Mouse (Mus musculus): ENCODE measurements around the gene Rab33b. TPM values are rescaled to one million over a fixed set of nuclear protein-coding genes. Genes with fewer than 3 reads are reported as not detected.

The Rab33b gene
- polyA plus RNA-seq, 1 experiment: 3.7 TPM

DNA sequence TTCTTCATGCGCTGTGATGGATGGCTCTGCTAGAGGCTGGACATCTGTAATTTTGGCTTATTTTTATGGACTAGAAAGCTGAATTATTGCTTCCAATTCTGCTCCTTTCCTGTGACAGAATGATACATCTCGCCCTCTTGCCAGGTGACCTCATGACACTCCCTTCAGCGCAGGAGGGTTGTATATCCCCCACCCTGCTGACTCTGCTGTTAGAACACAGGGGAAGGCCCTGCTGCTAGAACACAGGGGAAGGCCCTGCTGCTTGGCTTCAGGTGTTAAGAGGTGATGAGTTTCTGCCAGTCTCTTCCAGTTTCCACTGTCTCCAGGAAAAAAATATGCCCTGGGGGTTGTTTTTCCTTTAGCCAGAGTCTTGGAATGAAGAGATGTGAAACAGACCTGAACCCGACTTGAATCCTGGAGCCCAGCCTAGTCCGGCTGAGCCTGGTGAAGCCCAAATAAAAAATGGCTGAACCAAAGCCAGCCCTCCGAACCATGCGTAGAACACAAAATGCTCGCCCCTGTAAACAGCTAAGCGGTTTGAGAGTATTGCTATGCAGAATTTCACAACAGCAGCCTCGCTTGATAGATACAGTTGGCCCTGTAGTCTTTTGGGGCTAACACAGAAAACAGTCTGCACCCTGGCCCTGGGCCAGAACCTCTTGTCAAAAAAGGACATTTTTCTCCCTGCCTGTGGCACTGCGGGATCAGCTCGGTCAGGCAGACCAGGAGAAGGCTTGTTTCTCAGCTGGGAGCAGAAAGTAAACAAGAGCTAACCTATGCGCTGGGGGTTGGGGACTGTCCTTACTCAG, 48.0 kb downstream of the Rab33b start:
- no peak for TF ChIP-seq CTCF (IDR thresholded peaks at IDR 0.05; ENCODE audit: control insufficient read depth, insufficient read depth, insufficient replicate concordance, low read depth, low read length)
- no peak for TF ChIP-seq POLR2A (IDR thresholded peaks at IDR 0.05; ENCODE audit: control insufficient read depth, low read depth, low read length)
- Histone ChIP-seq H3K4me1 (ENCODE audit: control insufficient read depth, insufficient read depth, low read length) (no peaks in the 10 kb centered on the region), H3K27me3 (ENCODE audit: control insufficient read depth, insufficient read depth, low read length) (no peaks in the 10 kb centered on the region), H3K4me3 (ENCODE audit: control insufficient read depth, low read depth, low read length) (no peak overlapping the region), H3K27ac (ENCODE audit: control insufficient read depth, insufficient read depth, low read depth, low read length) (peak overlapping the region; percentile 19), H3K36me3 (ENCODE audit: control insufficient read depth, insufficient read depth, low read length) (no peaks in the 10 kb centered on the region)

DNA sequence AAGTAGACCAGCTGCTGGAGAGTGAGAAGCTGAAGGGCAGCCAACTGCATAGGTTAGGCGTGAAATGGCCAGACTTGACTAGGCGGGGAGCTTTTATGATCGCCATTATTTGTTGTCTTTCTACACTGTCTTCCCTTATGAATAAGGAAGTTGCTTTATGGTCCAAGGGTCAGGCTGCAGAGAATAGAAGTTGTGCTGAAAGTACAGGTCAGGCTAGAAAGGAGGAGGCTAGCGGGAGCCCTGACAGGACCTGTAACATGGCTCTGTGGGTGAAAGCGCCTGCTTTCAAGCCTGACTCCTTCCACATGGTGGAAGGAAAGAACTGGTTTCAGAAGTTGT, 48.5 kb downstream of the Rab33b start:
- no peaks in the 10 kb centered on the region for H3K36me3 ChIP-seq (ENCODE audit: control insufficient read depth, insufficient read depth, low read length)

DNA sequence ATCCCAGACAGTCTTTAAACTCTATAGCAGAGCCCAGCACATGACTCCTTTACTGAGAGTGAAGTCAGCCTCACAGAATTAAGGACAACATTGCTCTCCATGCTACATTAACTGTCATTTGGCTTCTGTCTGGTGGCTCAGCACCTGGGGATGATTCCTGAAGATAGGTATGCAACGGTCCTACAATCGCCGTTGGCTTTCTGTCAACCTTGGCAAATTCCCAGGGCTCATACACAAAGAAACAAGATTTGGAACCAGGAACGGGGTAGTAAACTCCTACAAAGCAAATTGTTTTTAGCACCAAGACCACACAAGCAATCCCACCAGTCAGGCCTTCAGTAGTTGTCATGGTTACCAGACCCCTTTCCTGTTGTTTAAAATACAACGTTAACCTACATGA, 49.9 kb downstream of the Rab33b start:
- TF ChIP-seq POLR2A (IDR thresholded peaks at IDR 0.05; ENCODE audit: control insufficient read depth, low read depth, low read length): no peak
- TF ChIP-seq CTCF (IDR thresholded peaks at IDR 0.05; ENCODE audit: control insufficient read depth, insufficient read depth, insufficient replicate concordance, low read depth, low read length): no peak
- H3K4me1 ChIP-seq (ENCODE audit: control insufficient read depth, insufficient read depth, low read length): no peaks in the 10 kb centered on the region

More for the DNA sequence above, 48.5 kb downstream of the Rab33b start:
- Histone ChIP-seq H3K4me1 (ENCODE audit: control insufficient read depth, insufficient read depth, low read length) (no peaks in the 10 kb centered on the region), H3K27me3 (ENCODE audit: control insufficient read depth, insufficient read depth, low read length) (no peaks in the 10 kb centered on the region), H3K4me3 (ENCODE audit: control insufficient read depth, low read depth, low read length) (no peak overlapping the region), H3K27ac (ENCODE audit: control insufficient read depth, insufficient read depth, low read depth, low read length) (no peak overlapping the region)
- no peak for TF ChIP-seq CTCF (IDR thresholded peaks at IDR 0.05; ENCODE audit: control insufficient read depth, insufficient read depth, insufficient replicate concordance, low read depth, low read length)
- no peak for TF ChIP-seq POLR2A (IDR thresholded peaks at IDR 0.05; ENCODE audit: control insufficient read depth, low read depth, low read length)

DNA sequence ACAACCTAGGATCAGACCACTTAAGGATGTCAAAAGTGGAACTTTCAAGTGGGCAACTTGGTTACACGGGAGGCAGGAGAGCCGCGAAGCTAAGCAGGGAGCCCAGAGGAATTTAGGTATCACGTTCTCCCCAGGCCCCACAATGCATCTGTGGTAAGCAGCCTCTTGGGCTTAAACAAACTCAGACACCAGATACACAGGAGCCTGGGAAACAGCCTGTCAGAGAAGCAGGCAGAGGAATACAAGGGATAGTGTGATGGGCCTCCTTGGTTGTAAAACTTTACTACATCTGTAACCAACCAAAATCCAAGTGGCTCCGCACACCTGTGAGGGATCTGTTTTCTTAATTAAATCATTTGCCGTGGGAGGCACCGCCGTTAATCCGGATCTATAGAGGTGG, 50.3 kb downstream of the Rab33b start:
- Histone ChIP-seq H3K4me3 (ENCODE audit: control insufficient read depth, low read depth, low read length) (no peak overlapping the region), H3K27ac (ENCODE audit: control insufficient read depth, insufficient read depth, low read depth, low read length) (no peak overlapping the region), H3K4me1 (ENCODE audit: control insufficient read depth, insufficient read depth, low read length) (no peaks in the 10 kb centered on the region), H3K36me3 (ENCODE audit: control insufficient read depth, insufficient read depth, low read length) (no peaks in the 10 kb centered on the region), H3K27me3 (ENCODE audit: control insufficient read depth, insufficient read depth, low read length) (no peaks in the 10 kb centered on the region)
- TF ChIP-seq CTCF (IDR thresholded peaks at IDR 0.05; ENCODE audit: control insufficient read depth, insufficient read depth, insufficient replicate concordance, low read depth, low read length) (no peak), POLR2A (IDR thresholded peaks at IDR 0.05; ENCODE audit: control insufficient read depth, low read depth, low read length) (no peak)

More for the DNA sequence above, 49.9 kb downstream of the Rab33b start:
- no peak overlapping the region for H3K4me3 ChIP-seq (ENCODE audit: control insufficient read depth, low read depth, low read length)
- no peaks in the 10 kb centered on the region for H3K36me3 ChIP-seq (ENCODE audit: control insufficient read depth, insufficient read depth, low read length)
- no peaks in the 10 kb centered on the region for H3K27me3 ChIP-seq (ENCODE audit: control insufficient read depth, insufficient read depth, low read length)
- no peak overlapping the region for H3K27ac ChIP-seq (ENCODE audit: control insufficient read depth, insufficient read depth, low read depth, low read length)

DNA sequence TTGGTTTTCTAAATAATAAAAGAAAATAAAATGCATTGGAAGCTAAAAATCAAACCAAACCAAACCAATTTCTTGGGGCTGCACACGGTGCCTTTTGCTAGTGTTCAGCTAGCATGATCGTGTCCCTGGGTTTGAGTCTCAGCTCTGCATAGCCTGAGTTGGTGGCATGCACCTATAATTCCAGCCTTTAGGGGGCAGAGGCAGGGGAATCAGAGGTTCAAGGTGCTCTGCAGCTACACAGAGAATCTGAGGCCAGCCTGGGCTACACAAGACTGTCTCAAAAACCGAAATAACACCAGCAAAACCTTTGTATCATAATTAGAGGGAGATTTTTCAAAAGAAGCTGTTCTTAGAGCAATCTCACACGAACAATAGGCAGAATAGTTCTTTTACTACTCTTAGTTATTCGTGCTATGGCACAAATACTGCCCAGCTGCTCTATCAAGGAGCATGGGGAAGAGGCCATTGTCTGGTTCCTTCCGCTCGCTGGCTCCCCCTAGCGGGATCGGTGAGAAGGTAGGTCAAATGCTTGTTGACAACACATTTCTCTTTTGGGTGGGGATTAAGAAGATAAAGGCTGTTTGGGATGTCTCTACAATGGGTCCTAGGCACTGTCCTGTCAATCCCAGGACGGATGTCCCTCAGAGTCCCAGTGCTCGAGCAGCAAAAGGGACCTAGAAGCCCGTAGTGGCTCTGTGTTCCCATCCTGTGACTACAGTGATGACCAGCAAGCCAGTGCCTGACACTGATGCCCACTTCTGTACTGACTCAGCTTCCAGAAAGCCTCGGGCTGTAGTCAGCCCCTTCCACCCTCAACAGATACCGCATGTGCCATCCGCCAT, 56.1 kb downstream of the Rab33b start:
- Histone ChIP-seq H3K27ac (ENCODE audit: control insufficient read depth, insufficient read depth, low read depth, low read length) (no peak overlapping the region), H3K27me3 (ENCODE audit: control insufficient read depth, insufficient read depth, low read length) (no peaks in the 10 kb centered on the region), H3K4me3 (ENCODE audit: control insufficient read depth, low read depth, low read length) (no peak overlapping the region), H3K4me1 (ENCODE audit: control insufficient read depth, insufficient read depth, low read length) (no peaks in the 10 kb centered on the region), H3K36me3 (ENCODE audit: control insufficient read depth, insufficient read depth, low read length) (no peaks in the 10 kb centered on the region)
- TF ChIP-seq POLR2A (IDR thresholded peaks at IDR 0.05; ENCODE audit: control insufficient read depth, low read depth, low read length) (no peak), CTCF (IDR thresholded peaks at IDR 0.05; ENCODE audit: control insufficient read depth, insufficient read depth, insufficient replicate concordance, low read depth, low read length) (peak; percentile 67; the same call in 1 of the 2 replicates)

DNA sequence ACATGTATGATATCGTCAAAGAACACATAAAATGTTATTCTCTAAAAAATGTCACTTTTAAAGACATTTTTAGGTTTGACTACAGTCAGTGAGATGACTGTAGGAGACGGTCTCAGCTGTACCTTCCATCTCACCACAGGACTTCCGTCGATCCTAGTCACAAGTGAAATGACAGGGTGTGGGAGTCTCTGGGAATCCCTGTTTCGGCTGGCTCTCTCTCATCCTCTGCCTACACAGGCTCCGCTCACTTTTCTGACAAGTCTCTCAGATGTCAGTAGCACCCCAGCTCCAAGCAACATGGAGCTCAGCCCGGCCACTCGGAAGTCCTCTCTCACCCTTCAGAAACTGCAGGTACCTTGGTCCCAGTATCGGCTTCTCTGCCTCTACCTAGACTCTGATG, 56.9 kb downstream of the Rab33b start:
- Histone ChIP-seq H3K36me3 (ENCODE audit: control insufficient read depth, insufficient read depth, low read length) (no peaks in the 10 kb centered on the region), H3K27ac (ENCODE audit: control insufficient read depth, insufficient read depth, low read depth, low read length) (no peak overlapping the region), H3K4me1 (ENCODE audit: control insufficient read depth, insufficient read depth, low read length) (no peaks in the 10 kb centered on the region), H3K27me3 (ENCODE audit: control insufficient read depth, insufficient read depth, low read length) (no peaks in the 10 kb centered on the region), H3K4me3 (ENCODE audit: control insufficient read depth, low read depth, low read length) (no peak overlapping the region)
- no peak for TF ChIP-seq CTCF (IDR thresholded peaks at IDR 0.05; ENCODE audit: control insufficient read depth, insufficient read depth, insufficient replicate concordance, low read depth, low read length)

DNA sequence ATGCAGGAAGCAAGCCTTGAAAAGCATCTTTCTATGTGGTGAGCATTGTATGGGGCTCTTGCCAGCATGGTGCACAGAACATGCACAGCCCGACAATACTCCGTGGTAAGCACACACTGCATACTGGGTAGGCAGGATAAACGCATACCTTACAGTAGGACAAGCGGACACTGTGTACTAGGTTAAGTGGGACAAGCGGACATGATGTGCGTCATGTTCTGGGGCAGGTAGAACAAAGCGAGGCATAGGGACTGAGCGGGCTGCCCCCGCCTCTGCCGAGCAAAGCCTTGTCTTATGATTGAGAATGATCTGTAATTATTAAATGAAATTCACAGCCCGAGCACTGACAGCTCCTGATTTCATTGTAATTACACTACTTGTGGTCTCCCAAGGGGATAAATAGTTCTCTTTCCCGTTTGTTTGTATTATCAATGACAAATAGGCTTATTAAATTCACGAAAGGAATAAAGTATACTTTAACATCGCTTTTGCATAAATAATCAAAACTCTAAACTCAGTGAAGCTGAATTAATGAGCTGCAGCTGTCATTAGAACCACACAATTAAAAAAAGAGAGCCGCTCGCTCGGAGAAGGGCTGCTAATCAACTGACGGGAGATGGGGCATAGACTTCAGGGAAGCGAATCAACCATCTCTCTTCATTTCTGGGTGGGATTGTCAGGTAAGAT, 60.9 kb downstream of the Rab33b start:
- TF ChIP-seq POLR2A (IDR thresholded peaks at IDR 0.05; ENCODE audit: control insufficient read depth, low read depth, low read length) (no peak), CTCF (IDR thresholded peaks at IDR 0.05; ENCODE audit: control insufficient read depth, insufficient read depth, insufficient replicate concordance, low read depth, low read length) (no peak)

More for the DNA sequence above, 60.9 kb downstream of the Rab33b start:
- H3K27ac ChIP-seq (ENCODE audit: control insufficient read depth, insufficient read depth, low read depth, low read length): no peak overlapping the region
- H3K4me3 ChIP-seq (ENCODE audit: control insufficient read depth, low read depth, low read length): no peak overlapping the region
- H3K27me3 ChIP-seq (ENCODE audit: control insufficient read depth, insufficient read depth, low read length): no peaks in the 10 kb centered on the region
- H3K4me1 ChIP-seq (ENCODE audit: control insufficient read depth, insufficient read depth, low read length): no peaks in the 10 kb centered on the region
- H3K36me3 ChIP-seq (ENCODE audit: control insufficient read depth, insufficient read depth, low read length): no peaks in the 10 kb centered on the region

Other genes starting within 250 kb of the Rab33b start
- 83.2 and 87.8 TPM in 2 replicates for gene Elf2, start 143.3 kb upstream of the Rab33b start, polyA plus RNA-seq (2012; rRNA removed)
- gene Mgarp, start 87.2 kb upstream of the Rab33b start, polyA plus RNA-seq (2012; rRNA removed): 17.9 and 19.9 TPM in 2 replicates
- gene Ndufc1, start 74.9 kb upstream of the Rab33b start, polyA plus RNA-seq (2012; rRNA removed): 361 and 448 TPM in 2 replicates
- gene Naa15, start 68.8 kb upstream of the Rab33b start, polyA plus RNA-seq (2012; rRNA removed): 9.9 and 15.0 TPM in 2 replicates
- 1.6 TPM in 2 replicates for gene Setd7, start 77.0 kb downstream of the Rab33b start, polyA plus RNA-seq (2012; rRNA removed)
- 4.6 and 5.3 TPM in 2 replicates for gene Mgst2, start 176.4 kb downstream of the Rab33b start, polyA plus RNA-seq (2012; rRNA removed)